Mouse (Mus musculus): Measurements from ENCODE around the gene Il1rl1. TPM values are rescaled to one million over a fixed set of nuclear protein-coding genes. Genes with fewer than 3 reads are reported as not detected.

Gene Il1rl1
- polyA plus RNA-seq, 1 experiment from 2014 or later, result 1.4 TPM

DNA sequence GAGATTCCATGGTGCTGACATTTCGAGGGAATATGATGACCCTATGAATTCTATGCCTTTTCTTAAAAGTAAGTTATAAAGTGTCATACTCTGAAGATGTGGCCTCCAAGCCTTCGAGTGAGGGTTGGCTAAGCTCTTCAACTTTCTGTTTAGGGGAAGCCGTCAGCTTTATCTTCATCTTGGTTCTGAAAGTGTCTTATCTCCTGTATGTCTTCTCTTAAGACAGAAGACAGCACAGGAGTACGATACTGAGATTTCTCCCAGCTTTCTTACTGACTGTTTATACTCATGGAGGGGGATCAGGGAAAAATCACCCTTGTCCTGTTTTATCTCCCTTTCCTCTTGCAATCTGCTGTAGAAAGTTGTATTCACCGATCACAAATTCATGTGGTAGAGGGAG is 45.0 kb downstream of the Il1rl1 start:
- H3K4me1 ChIP-seq (ENCODE audit: insufficient read depth), result no peaks in the 10 kb centered on the region
- DNase-seq (no peak), ATAC-seq (no peak)
- H3K4me3 ChIP-seq (ENCODE audit: low read depth, low read length), result no peak overlapping the region
- TF ChIP-seq CTCF (IDR thresholded peaks at IDR 0.05; ENCODE audit: low read depth) (no peak), EP300 (IDR thresholded peaks at IDR 0.05; ENCODE audit: low read depth) (no peak)
- H3K27me3 ChIP-seq (ENCODE audit: insufficient read depth, low read length), result no peaks in the 10 kb centered on the region
- H3K27ac ChIP-seq (ENCODE audit: low read depth), result no peak overlapping the region
- no peak overlapping the region for H3K9ac ChIP-seq (replicated peaks)
- WGBS (ENCODE audit: insufficient replicate concordance), result 51% methylated on average over 5 of the region's 5 CpGs
- H3K4me2 ChIP-seq (ENCODE audit: low read depth, low read length), result no peak overlapping the region
- H3K36me3 ChIP-seq (replicated peaks; ENCODE audit: insufficient read depth, low read length), result no peaks in the 10 kb centered on the region
- H3K9me3 ChIP-seq (ENCODE audit: low read length), result no peaks in the 10 kb centered on the region

DNA sequence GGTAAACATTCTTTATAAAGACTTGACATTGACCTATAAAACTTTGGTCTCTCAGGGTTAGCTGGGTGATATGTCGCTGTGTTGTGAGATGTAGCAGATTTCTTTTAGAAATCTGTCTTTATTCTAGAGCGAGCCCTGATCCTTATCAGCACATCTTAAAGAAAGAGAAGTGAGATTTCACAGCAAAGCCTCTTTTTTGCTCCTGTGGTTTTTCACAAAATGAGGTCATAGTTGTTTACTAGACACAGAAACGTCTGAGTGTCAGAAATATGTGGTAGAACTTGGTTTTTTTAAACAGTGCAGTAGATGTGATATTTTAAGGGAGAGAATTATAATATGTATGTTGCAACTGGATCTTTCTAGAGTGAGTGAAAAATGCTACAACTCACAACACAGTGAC is 46.3 kb downstream of the Il1rl1 start:
- Histone ChIP-seq H3K27ac (ENCODE audit: low read depth) (no peak overlapping the region), H3K36me3 (replicated peaks; ENCODE audit: insufficient read depth, low read length) (no peaks in the 10 kb centered on the region), H3K27me3 (ENCODE audit: insufficient read depth, low read length) (no peaks in the 10 kb centered on the region), H3K4me2 (ENCODE audit: low read depth, low read length) (no peak overlapping the region), H3K9me3 (ENCODE audit: low read length) (no peaks in the 10 kb centered on the region), H3K4me3 (ENCODE audit: low read depth, low read length) (no peak overlapping the region), H3K4me1 (ENCODE audit: insufficient read depth) (no peaks in the 10 kb centered on the region), H3K9ac (replicated peaks) (no peak overlapping the region)
- TF ChIP-seq EP300 (IDR thresholded peaks at IDR 0.05; ENCODE audit: low read depth) (no peak), CTCF (IDR thresholded peaks at IDR 0.05; ENCODE audit: low read depth) (no peak)
- DNase-seq, result no peak
- no peak for ATAC-seq
- 20% methylated on average over 3 of the region's 3 CpGs for WGBS (ENCODE audit: insufficient replicate concordance)

DNA sequence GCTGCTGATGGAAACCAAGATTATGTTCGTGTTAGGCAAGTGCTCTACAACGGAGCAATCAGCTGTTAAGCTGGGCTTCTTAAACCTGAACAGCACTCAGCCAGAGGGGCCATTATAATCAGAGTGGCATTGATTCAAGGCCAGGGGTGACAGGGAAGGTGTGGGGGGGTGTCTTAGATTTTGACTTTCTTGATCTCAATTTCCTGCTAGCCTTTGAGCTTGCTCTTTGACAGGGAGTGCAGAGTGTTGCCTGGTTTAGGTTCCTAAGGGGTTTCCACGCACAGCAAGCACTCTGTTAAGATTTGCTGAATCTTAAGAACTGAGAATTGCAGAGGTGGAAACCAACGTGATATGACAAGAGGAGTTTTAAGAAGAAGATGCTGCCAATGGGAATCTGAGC is 47.4 kb downstream of the Il1rl1 start:
- Histone ChIP-seq H3K27ac (ENCODE audit: low read depth) (no peak overlapping the region), H3K9me3 (ENCODE audit: low read length) (no peaks in the 10 kb centered on the region), H3K4me1 (ENCODE audit: insufficient read depth) (no peaks in the 10 kb centered on the region), H3K9ac (replicated peaks) (no peak overlapping the region), H3K27me3 (ENCODE audit: insufficient read depth, low read length) (no peaks in the 10 kb centered on the region), H3K4me2 (ENCODE audit: low read depth, low read length) (no peak overlapping the region), H3K36me3 (replicated peaks; ENCODE audit: insufficient read depth, low read length) (no peaks in the 10 kb centered on the region), H3K4me3 (ENCODE audit: low read depth, low read length) (no peak overlapping the region)
- ATAC-seq (no peak), DNase-seq (no peak)
- WGBS (ENCODE audit: insufficient replicate concordance), result 48% methylated on average over 4 of the region's 4 CpGs
- no peak for TF ChIP-seq EP300 (IDR thresholded peaks at IDR 0.05; ENCODE audit: low read depth)
- TF ChIP-seq CTCF (IDR thresholded peaks at IDR 0.05; ENCODE audit: low read depth), result no peak

DNA sequence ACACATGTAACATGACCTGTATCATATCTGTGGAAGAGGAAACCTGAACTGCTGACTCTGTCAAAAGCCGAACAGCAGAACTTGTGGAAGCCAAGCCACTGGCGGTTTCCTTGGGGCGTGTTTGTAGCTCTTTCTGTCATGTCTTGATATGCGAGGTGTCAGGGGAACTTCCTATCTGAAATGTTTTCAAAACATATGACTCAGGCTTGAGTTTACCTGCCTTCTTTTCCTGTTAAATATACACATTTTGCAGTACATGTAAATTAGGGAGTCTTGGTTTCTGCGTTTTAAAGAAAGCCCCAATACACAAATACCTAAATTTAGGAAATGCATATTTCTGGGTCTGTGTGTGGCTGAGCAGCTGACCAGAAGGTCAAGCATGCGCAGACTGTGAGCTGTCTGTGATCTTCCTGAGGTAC is 50.1 kb downstream of the Il1rl1 start:
- no peak overlapping the region for H3K4me3 ChIP-seq (ENCODE audit: low read depth, low read length)
- TF ChIP-seq EP300 (IDR thresholded peaks at IDR 0.05; ENCODE audit: low read depth), result no peak
- TF ChIP-seq CTCF (IDR thresholded peaks at IDR 0.05; ENCODE audit: low read depth), result no peak
- no peak overlapping the region for H3K27ac ChIP-seq (ENCODE audit: low read depth)
- no peaks in the 10 kb centered on the region for H3K36me3 ChIP-seq (replicated peaks; ENCODE audit: insufficient read depth, low read length)
- ATAC-seq (no peak), DNase-seq (no peak)
- no peaks in the 10 kb centered on the region for H3K27me3 ChIP-seq (ENCODE audit: insufficient read depth, low read length)
- no peak overlapping the region for H3K9ac ChIP-seq (replicated peaks)
- no peaks in the 10 kb centered on the region for H3K9me3 ChIP-seq (ENCODE audit: low read length)
- WGBS (ENCODE audit: insufficient replicate concordance), result 26% methylated on average over 6 of the region's 6 CpGs
- no peak overlapping the region for H3K4me2 ChIP-seq (ENCODE audit: low read depth, low read length)
- no peaks in the 10 kb centered on the region for H3K4me1 ChIP-seq (ENCODE audit: insufficient read depth)

DNA sequence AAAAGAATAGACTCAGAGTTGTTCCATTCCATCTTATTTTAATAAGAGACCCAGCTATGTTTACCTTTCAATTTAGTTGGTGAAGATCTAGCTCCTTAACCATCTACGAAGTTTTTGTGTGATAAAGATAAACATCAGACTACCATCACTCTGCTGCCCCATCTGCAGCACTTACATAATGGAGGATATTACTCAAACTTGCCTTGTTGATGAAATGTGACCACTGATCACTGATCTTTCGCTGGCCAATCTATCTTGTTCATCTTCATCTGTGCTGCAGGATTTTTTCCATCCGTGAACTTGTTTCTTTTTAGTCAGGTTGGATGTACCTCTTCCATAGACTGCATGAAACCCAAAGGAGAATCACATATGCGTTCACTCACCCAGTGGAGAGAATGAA is 65.2 kb downstream of the Il1rl1 start:
- no peaks in the 10 kb centered on the region for H3K36me3 ChIP-seq (replicated peaks; ENCODE audit: insufficient read depth, low read length)
- H3K27ac ChIP-seq (ENCODE audit: low read depth), result no peak overlapping the region
- H3K4me3 ChIP-seq (ENCODE audit: low read depth, low read length), result no peak overlapping the region
- H3K4me1 ChIP-seq (ENCODE audit: insufficient read depth), result no peaks in the 10 kb centered on the region
- H3K9me3 ChIP-seq (ENCODE audit: low read length), result no peaks in the 10 kb centered on the region
- H3K9ac ChIP-seq (replicated peaks), result no peak overlapping the region
- H3K4me2 ChIP-seq (ENCODE audit: low read depth, low read length), result no peak overlapping the region
- ATAC-seq, result no peak
- WGBS (ENCODE audit: insufficient replicate concordance), result 65% methylated on average over 4 of the region's 4 CpGs
- no peak for TF ChIP-seq EP300 (IDR thresholded peaks at IDR 0.05; ENCODE audit: low read depth)
- no peak for TF ChIP-seq CTCF (IDR thresholded peaks at IDR 0.05; ENCODE audit: low read depth)
- no peaks in the 10 kb centered on the region for H3K27me3 ChIP-seq (ENCODE audit: insufficient read depth, low read length)
- DNase-seq, result no peak

DNA sequence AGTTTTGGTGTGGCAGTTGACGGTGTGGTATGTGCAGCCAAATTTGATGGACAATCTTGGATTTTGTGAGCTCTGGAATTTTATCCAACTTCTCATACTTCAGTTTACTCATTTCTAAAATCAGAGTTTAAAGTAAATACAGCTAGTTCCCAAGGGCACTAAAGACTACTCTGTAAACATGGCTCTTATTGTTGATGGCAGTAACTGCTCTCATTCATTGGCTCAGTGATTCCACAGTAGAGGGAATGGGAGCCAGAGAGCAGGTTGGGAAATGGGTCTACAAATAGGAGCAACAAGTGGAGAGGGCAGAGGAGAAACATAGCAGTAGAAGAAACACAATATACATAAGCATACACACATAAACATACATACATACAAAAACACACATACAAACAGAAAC is 70.3 kb downstream of the Il1rl1 start:
- Histone ChIP-seq H3K27ac (ENCODE audit: low read depth) (no peak overlapping the region), H3K9me3 (ENCODE audit: low read length) (no peaks in the 10 kb centered on the region), H3K36me3 (replicated peaks; ENCODE audit: insufficient read depth, low read length) (no peaks in the 10 kb centered on the region), H3K27me3 (ENCODE audit: insufficient read depth, low read length) (no peaks in the 10 kb centered on the region), H3K4me3 (ENCODE audit: low read depth, low read length) (no peak overlapping the region), H3K4me1 (ENCODE audit: insufficient read depth) (peaks cover 4% of the 10 kb centered on the region; the same call in 1 of the 2 replicates), H3K9ac (replicated peaks) (no peak overlapping the region), H3K4me2 (ENCODE audit: low read depth, low read length) (no peak overlapping the region)
- TF ChIP-seq CTCF (IDR thresholded peaks at IDR 0.05; ENCODE audit: low read depth), result no peak
- TF ChIP-seq EP300 (IDR thresholded peaks at IDR 0.05; ENCODE audit: low read depth), result no peak
- DNase-seq (no peak), ATAC-seq (no peak)
- 82% methylated on average over 1 of the region's 1 CpGs for WGBS (ENCODE audit: insufficient replicate concordance)

DNA sequence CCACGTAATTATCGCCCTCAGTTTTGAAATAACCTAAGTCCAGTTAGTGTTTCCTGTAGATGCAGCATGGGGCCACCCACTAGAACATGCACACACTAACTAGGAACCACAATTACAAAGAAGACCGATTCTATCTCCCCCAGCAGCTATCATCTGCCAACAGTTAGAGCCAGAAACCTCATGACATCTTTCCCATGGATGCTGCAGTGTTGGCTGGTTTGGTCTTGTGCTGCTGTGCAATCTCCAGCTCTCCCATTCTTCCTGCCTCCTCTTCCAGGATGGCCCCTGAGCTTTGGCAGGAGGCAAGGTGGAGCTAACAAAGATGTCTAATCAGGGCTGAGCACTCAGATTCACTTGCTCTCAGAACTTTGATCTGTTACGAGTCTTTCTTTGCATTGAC is 71.8 kb downstream of the Il1rl1 start:
- DNase-seq (no peak), ATAC-seq (no peak)
- peaks cover 4% of the 10 kb centered on the region; the same call in 1 of the 2 replicates for H3K4me1 ChIP-seq (ENCODE audit: insufficient read depth)
- no peaks in the 10 kb centered on the region for H3K27me3 ChIP-seq (ENCODE audit: insufficient read depth, low read length)
- 37% methylated on average over 4 of the region's 4 CpGs for WGBS (ENCODE audit: insufficient replicate concordance)
- H3K36me3 ChIP-seq (replicated peaks; ENCODE audit: insufficient read depth, low read length), result no peaks in the 10 kb centered on the region
- H3K27ac ChIP-seq (ENCODE audit: low read depth), result no peak overlapping the region
- H3K4me3 ChIP-seq (ENCODE audit: low read depth, low read length), result no peak overlapping the region
- no peaks in the 10 kb centered on the region for H3K9me3 ChIP-seq (ENCODE audit: low read length)
- TF ChIP-seq EP300 (IDR thresholded peaks at IDR 0.05; ENCODE audit: low read depth), result no peak
- no peak for TF ChIP-seq CTCF (IDR thresholded peaks at IDR 0.05; ENCODE audit: low read depth)
- no peak overlapping the region for H3K4me2 ChIP-seq (ENCODE audit: low read depth, low read length)
- no peak overlapping the region for H3K9ac ChIP-seq (replicated peaks)
